In the genomic region with DNA sequence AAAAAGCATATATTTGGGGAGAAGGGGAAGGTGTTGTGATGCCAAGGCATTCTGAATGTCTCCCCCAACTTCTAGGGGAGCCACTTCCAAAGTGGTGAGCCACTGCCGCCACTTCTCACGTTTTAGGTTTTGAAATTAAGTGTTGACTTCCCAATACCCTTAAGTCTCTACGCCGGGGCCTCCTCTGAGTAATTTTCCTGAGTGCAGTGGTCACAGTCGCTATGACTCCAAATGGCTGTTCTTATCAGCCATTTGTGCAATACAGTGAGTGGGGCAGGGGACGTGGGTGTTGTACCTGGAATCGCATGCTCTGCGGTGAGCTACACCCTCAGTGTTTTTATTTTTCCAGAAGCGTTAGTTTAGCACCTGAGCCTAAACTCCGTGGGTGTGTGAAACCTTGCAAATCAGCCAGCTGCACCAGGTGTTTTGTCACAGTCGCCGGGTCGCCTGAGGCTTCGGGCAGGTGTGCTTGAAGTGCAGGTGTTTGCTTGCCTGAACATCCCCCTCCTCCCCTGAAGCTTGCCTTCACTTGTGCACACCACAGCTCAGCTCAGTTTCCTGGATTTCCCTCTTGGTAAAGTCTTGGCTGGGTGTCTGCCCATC, we compare ENCODE assay signal across 16 mouse cellular contexts. TPM values are rescaled to one million over a fixed set of nuclear protein-coding genes. Genes with fewer than 3 reads are reported as not detected.
DNase-seq lines count a peak whose midpoint lies in the region; ATAC-seq and TF ChIP-seq lines count a peak whose summit lies in the region.
"Had no signal": no experiment of that assay in that cellular context is flagged by ENCODE, and none has a peak within 500 bp of the region (broad histone marks: within the 10 kb centered on the region; RNA-seq: fewer than 3 reads in every experiment).

No protein-coding gene starts in this region.

- ATAC-seq in lung, embryonic 14.5 days (ENCODE audit: insufficient read depth) = no peak
- ATAC-seq: forebrain, embryonic 15.5 days had no signal

- no peaks in the 10 kb centered on the region for H3K27me3 ChIP-seq in lung, embryonic 14.5 days (ENCODE audit: insufficient read depth, low read length)
- no peaks in the 10 kb centered on the region for H3K27me3 ChIP-seq in CH12.LX (replicated peaks)
- H3K27me3 ChIP-seq: neural tube, embryonic 12.5 days had no signal

- TF ChIP-seq POLR2A in CH12.LX (IDR thresholded peaks at IDR 0.05; ENCODE audit: low read depth, low read length) = no peak

- TF ChIP-seq EP300 in CH12.LX (IDR thresholded peaks at IDR 0.05; ENCODE audit: low read length) = no peak

- no peaks in the 10 kb centered on the region for H3K36me3 ChIP-seq in lung, embryonic 14.5 days (ENCODE audit: insufficient read depth)
- H3K36me3 ChIP-seq in CH12.LX (replicated peaks in 1 of 2; ENCODE audit: control insufficient read depth in 1 of 2, insufficient read depth in 1 of 2, low read length in 1 of 2) = no peaks in the 10 kb centered on the region
- H3K36me3 ChIP-seq: forebrain, embryonic 15.5 days; G1E; heart, embryonic 12.5 days; hindbrain, embryonic 15.5 days; midbrain, embryonic 12.5 days; neural tube, embryonic 12.5 days had no signal

- peaks cover 15% of the 10 kb centered on the region for H3K4me1 ChIP-seq in lung, embryonic 14.5 days (ENCODE audit: insufficient read depth)
- H3K4me1 ChIP-seq in CH12.LX (ENCODE audit: control insufficient read depth in 1 of 2, insufficient read depth in 2 of 2) = peaks cover 11 to 43% of the 10 kb centered on the region in 2 experiments; a peak in 3 of 4 replicates
- H3K4me1 ChIP-seq: forebrain, embryonic 15.5 days had no signal

- H3K9ac ChIP-seq in lung, embryonic 14.5 days = no peak overlapping the region
- H3K9ac ChIP-seq in CH12.LX (ENCODE audit: insufficient read depth, low read depth) = no peak overlapping the region
- H3K9ac ChIP-seq: forebrain, embryonic 15.5 days; heart, embryonic 12.5 days; hindbrain, embryonic 15.5 days; liver, embryonic 14.5 days; midbrain, embryonic 12.5 days; neural tube, embryonic 12.5 days had no signal

- no peak overlapping the region for H3K4me3 ChIP-seq in lung, embryonic 14.5 days (ENCODE audit: low read depth, low read length)
- no peak overlapping the region for H3K4me3 ChIP-seq in CH12.LX (replicated peaks in 1 of 3; ENCODE audit: low read depth in 2 of 3, low read length in 2 of 3, poor library complexity in 1 of 3)
- H3K4me3 ChIP-seq: forebrain, embryonic 15.5 days; heart, embryonic 12.5 days; hindbrain, embryonic 15.5 days; megakaryocyte, embryonic 14.5 days; midbrain, embryonic 12.5 days; myocyte; neural tube, embryonic 12.5 days had no signal

- TF ChIP-seq RAD21 in CH12.LX (IDR thresholded peaks at IDR 0.05; ENCODE audit: low read depth, low read length) = no peak

- dilution Hi-C loops in CH12.LX (cut with MboI; ENCODE audit: extremely low pct_ligation_motif_present, extremely low pct_unique_long_range_greater_than_20kb, low sequenced_read_pairs) = no loop called here

- 53% methylated on average over 14 of the region's 14 CpGs for WGBS in lung, embryonic 14.5 days

- H3K4me2 ChIP-seq in lung, embryonic 14.5 days = no peak overlapping the region
- H3K4me2 ChIP-seq in CH12.LX (ENCODE audit: insufficient read depth, low read depth, poor library complexity, severe bottlenecking) = no peak overlapping the region
- H3K4me2 ChIP-seq: forebrain, embryonic 15.5 days; heart, embryonic 12.5 days; hindbrain, embryonic 15.5 days; midbrain, embryonic 12.5 days; neural tube, embryonic 12.5 days had no signal

- peak overlapping the region; percentile 20; the same call in 1 of the 2 replicates for H3K27ac ChIP-seq in lung, embryonic 14.5 days (ENCODE audit: low read depth)
- no peak overlapping the region for H3K27ac ChIP-seq in CH12.LX (ENCODE audit: insufficient read depth, low read depth)
- H3K27ac ChIP-seq: forebrain, embryonic 15.5 days; hindbrain, embryonic 15.5 days; liver, embryonic 14.5 days; midbrain, embryonic 12.5 days; neural tube, embryonic 12.5 days; stomach, postnatal 0 days had no signal

- H3K79me2 ChIP-seq in CH12.LX (replicated peaks; ENCODE audit: control insufficient read depth, extremely low read depth, insufficient read depth, poor library complexity, severe bottlenecking) = no peaks in the 10 kb centered on the region

- in situ Hi-C loops in CH12.LX (cut with MboI; ENCODE audit: low pct_ligation_motif_present, low pct_unique_long_range_greater_than_20kb, low sequenced_read_pairs) = loop anchor here (25.0 kb wide), 1 partner anchor 345 kb away; no protein-coding TSS in a partner anchor

- H3K9me3 ChIP-seq in lung, embryonic 14.5 days (ENCODE audit: low read depth, low read length) = no peaks in the 10 kb centered on the region
- no peaks in the 10 kb centered on the region for H3K9me3 ChIP-seq in CH12.LX (replicated peaks; ENCODE audit: low read length)
- H3K9me3 ChIP-seq: forebrain, embryonic 15.5 days; G1E; heart, embryonic 12.5 days; hindbrain, embryonic 15.5 days; megakaryocyte, embryonic 14.5 days; midbrain, embryonic 12.5 days; neural tube, embryonic 12.5 days had no signal

- DNase-seq in lung, embryonic 14.5 days = peak; percentile 24
- no peak for DNase-seq in lung, postnatal 36 days
- peak; percentile 41 for DNase-seq in A20 (ENCODE audit: low read depth, low spot score)
- DNase-seq in CH12.LX (ENCODE audit: extremely low read depth) = no peak
- peak; percentile 38 for DNase-seq in lung, postnatal 10 days
- DNase-seq in cerebellum, adult 9-10 months = no peak

- TF ChIP-seq CTCF in lung, embryonic 14.5 days (IDR thresholded peaks at IDR 0.05; ENCODE audit: low read depth) = no peak
- no peak for TF ChIP-seq CTCF in CH12.LX (conservative IDR thresholded peaks at IDR 0.05 in 1 of 2, IDR thresholded peaks at IDR 0.05 in 1 of 2; ENCODE audit: low read depth in 2 of 2, low read length in 2 of 2)

TF ChIP-seq in CH12.LX, 34 proteins besides CTCF, POLR2A, EP300 and RAD21:
- no peak for TF ChIP-seq MEF2A (IDR thresholded peaks at IDR 0.05; ENCODE audit: borderline replicate concordance, low read depth, low read length)
- TF ChIP-seq TCF12 (IDR thresholded peaks at IDR 0.05; ENCODE audit: low read depth, low read length) = peak; percentile 65; the same call in 1 of the 2 replicates

RNA-seq across cellular contexts. Expression of a gene that starts 5.3 kb away (rescaled TPM):
- polyA plus RNA-seq in lung, embryonic 14.5 days (2014; fragmentation: Nextera tagmentation; extraction: Ambion mirVana) = 11.3 and 12.4 TPM in 2 replicates
- total RNA-seq in CH12.LX (2012; rRNA removed) (25.7 and 25.9 TPM in 2 replicates), CH12.LX (2014; rRNA removed) (25.5 and 27.0 TPM in 2 replicates)
- 28.5 and 28.8 TPM in 2 replicates for polyA plus RNA-seq in CH12.LX (2012; ENCODE audit: insufficient read length, low read depth)

Comparison
In these comparisons a context has a peak if more than half of its experiments do, and no peak if none do; other contexts are left out.
1. DNase-seq: peak in lung, embryonic 14.5 days (single experiment), A20 (single experiment) and lung, postnatal 10 days (single experiment); none in lung, postnatal 36 days (single experiment), CH12.LX (single experiment) and cerebellum, adult 9-10 months (single experiment).